Mouse (Mus musculus) hindbrain, embryonic 13.5 days (tissue): ENCODE measurements around the gene Acin1. TPM values are rescaled to one million over a fixed set of nuclear protein-coding genes. Genes with fewer than 3 reads are reported as not detected.

Experiments used
- ATAC-seq: fragments of 200-750 bp; cut with Nextera tagmentation; 2 replicates; pipeline ENCODE4 v1.8.0; 2017; ENCODE audit warnings: moderate TSS enrichment; ENCODE audit not compliant: low FRiP score
- H3K27ac ChIP-seq: fragments of 300-500 bp; sonication (generic); 2 replicates; pipeline ENCODE4 v1.5.1; 2015; ENCODE audit warnings: inconsistent platforms, mild to moderate bottlenecking, moderate library complexity
- H3K27me3 ChIP-seq: fragments of 300-500 bp; sonication (generic); 2 replicates; pipeline ENCODE4 v1.6.1; 2015; ENCODE audit warnings: mild to moderate bottlenecking, inconsistent platforms
- H3K36me3 ChIP-seq: fragments of 300-500 bp; sonication (generic); 2 replicates; pipeline ENCODE4 v1.6.1; 2015; ENCODE audit warnings: mild to moderate bottlenecking, inconsistent platforms
- H3K4me1 ChIP-seq: fragments of 300-500 bp; sonication (generic); replicated peaks from 2 replicates; pipeline ENCODE4 v1.6.1; 2015; ENCODE audit warnings: inconsistent platforms
- H3K4me2 ChIP-seq: fragments of 300-500 bp; sonication (generic); 2 replicates; pipeline ENCODE4 v1.6.1; 2015; ENCODE audit warnings: inconsistent platforms, mild to moderate bottlenecking, moderate library complexity
- H3K4me3 ChIP-seq: fragments of 300-500 bp; sonication (generic); 2 replicates; pipeline ENCODE4 v1.5.1; 2015; ENCODE audit warnings: mild to moderate bottlenecking, inconsistent platforms
- H3K9ac ChIP-seq: fragments of 300-500 bp; sonication (generic); 2 replicates; pipeline ENCODE4 v1.6.1; 2015; ENCODE audit warnings: mild to moderate bottlenecking, inconsistent platforms
- H3K9me3 ChIP-seq: fragments of 300-500 bp; sonication (generic); 2 replicates; pipeline ENCODE4 v1.6.1; 2016; ENCODE audit warnings: inconsistent platforms
- WGBS: fragments of 180-500 bp; shearing (Covaris S2); methylation state at CpG from one replicate; pipeline ENCODE4 v1.1.7; 2015; 5-methylcytosine and 5-hydroxymethylcytosine counted together
- polyA plus RNA-seq: library from polyadenylated mRNA; unstranded; fragments of >200 nt; fragmentation: Nextera tagmentation; extraction: Ambion mirVana; gene quantifications from 2 replicates; pipeline ENCODE4 v1.2.1, GENCODE M21; 2015

Gene Acin1
- polyA plus RNA-seq, 1 experiment from 2014 or later = 155 TPM

DNA sequence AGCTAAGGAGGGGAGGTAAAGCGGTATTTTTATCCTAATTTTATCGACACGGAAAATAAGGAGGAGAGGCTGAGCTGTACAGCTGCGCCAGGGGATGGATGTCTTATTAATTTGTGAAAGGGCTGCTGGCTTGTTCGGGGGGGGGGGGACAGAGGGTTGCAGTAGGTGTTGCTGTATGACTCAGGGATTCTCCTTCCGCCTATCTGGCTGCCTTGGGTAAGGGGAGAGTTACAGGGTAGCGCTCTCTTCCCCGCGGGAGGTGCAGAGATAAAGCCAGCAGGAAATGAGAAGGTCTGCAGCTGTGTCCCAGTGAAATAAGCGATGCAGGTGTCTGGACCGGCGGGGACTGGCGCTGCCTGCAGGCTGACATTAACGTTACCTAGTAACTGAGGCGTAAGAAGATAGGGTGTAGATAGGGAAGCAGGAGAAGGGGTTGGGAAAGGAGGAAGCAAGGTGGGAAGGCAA is 27.9 kb upstream of the Acin1 start:
- Histone ChIP-seq H3K27me3 (0 out of 2 replicates have a peak, but pooled peaks cover 3% of the 10 kb centered on the region), H3K4me3 (peak overlapping the region; percentile 37), H3K27ac (peak overlapping the region; percentile 61), H3K4me2 (peak overlapping the region; percentile 67), H3K9ac (peak overlapping the region; percentile 69), H3K36me3 (no peaks in the 10 kb centered on the region), H3K9me3 (no peaks in the 10 kb centered on the region), H3K4me1 (peaks cover 11% of the 10 kb centered on the region)
- 3% methylated on average over 15 of the region's 15 CpGs for WGBS
- peak; percentile 50 for ATAC-seq

DNA sequence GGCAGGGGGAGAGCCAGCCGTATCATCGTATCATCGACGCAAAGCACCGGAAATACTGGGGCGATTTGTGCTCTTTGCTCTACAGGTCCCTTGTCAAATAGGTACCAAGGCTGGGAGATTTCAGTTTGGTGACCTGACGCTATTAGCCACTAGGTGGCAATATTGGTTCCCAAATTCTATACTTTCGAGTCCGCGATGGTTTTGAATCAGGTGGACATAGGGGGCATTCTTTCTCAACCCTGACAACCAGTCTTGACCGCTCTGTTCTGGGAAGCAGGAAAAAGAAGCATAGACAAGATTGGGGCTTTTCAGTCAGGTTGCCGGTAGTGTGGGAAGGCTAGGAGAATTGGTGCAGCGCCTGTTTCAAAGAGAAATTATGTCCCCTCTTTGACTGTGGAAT is 27.4 kb upstream of the Acin1 start:
- Histone ChIP-seq H3K36me3 (no peaks in the 10 kb centered on the region), H3K27me3 (0 out of 2 replicates have a peak, but pooled peaks cover 3% of the 10 kb centered on the region), H3K4me1 (peaks cover 11% of the 10 kb centered on the region), H3K4me2 (peak overlapping the region; percentile 67), H3K9me3 (no peaks in the 10 kb centered on the region), H3K9ac (peak overlapping the region; percentile 69), H3K4me3 (peak overlapping the region; percentile 37), H3K27ac (peak overlapping the region; percentile 61)
- 3% methylated on average over 13 of the region's 13 CpGs for WGBS
- peak; percentile 62 for ATAC-seq

DNA sequence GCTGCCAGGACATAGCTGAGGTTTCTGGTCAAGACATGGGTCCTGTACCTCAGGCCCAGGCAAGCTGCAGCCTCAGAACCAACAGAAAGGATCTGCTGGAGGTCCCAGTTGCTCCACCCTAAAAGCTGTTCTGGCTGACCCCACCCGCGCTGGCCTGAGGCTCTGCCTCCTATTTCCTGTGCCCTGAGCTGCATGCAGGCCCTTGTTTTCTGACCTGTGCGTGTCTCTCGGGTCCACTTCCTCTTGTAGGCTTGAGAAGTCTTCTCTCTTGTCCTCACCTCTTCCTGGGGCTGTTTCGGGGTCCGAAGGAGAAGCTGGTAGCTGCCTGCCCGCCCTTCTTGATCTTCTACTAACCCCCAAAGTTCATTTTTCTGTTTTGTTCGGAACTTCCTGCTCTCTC is 26.1 kb upstream of the Acin1 start:
- no peaks in the 10 kb centered on the region for H3K36me3 ChIP-seq
- H3K4me3 ChIP-seq = no peak overlapping the region
- 0 out of 2 replicates have a peak, but pooled peaks cover 3% of the 10 kb centered on the region for H3K27me3 ChIP-seq
- no peak overlapping the region for H3K27ac ChIP-seq
- 80% methylated on average over 8 of the region's 8 CpGs for WGBS
- peaks cover 11% of the 10 kb centered on the region for H3K4me1 ChIP-seq
- no peak overlapping the region for H3K9ac ChIP-seq
- H3K4me2 ChIP-seq = no peak overlapping the region
- H3K9me3 ChIP-seq = no peaks in the 10 kb centered on the region
- no peak for ATAC-seq

DNA sequence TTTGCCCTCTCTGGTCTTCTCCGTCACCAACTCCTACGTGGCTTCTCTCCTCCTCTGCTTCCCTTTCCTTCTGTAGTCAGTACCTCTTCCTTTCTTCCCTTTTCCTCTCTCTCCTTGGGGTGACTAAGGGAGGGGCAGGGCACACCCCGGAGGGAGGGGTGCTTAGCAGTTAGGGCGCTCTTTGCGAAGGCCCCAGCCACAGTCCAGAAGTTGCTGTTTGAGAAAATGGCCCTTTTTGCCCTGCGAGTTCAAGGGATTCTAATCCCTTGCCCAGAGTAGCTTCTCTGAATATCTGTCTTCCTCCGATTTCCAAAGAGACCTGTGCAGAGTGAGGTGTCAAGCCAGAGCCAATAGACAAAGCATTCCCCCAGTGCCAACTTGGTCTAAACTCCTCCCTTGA is 25.3 kb upstream of the Acin1 start, which contains the start of gene Cebpe:
Cebpe (minus strand) TSS at position 101 of the 400 bp plus-strand sequence.
- Histone ChIP-seq H3K9ac (no peak within 1 kb of the TSS), H3K4me1 (peaks cover 11% of the 10 kb centered on the region), H3K36me3 (no peaks in the 10 kb centered on the region), H3K9me3 (no peaks in the 10 kb centered on the region), H3K4me3 (no peak within 1 kb of the TSS), H3K4me2 (no peak within 1 kb of the TSS), H3K27ac (no peak within 1 kb of the TSS), H3K27me3 (0 out of 2 replicates have a peak, but pooled peaks cover 3% of the 10 kb centered on the region)
- no peak for ATAC-seq
- 83% methylated on average over 7 of the region's 7 CpGs for WGBS

DNA sequence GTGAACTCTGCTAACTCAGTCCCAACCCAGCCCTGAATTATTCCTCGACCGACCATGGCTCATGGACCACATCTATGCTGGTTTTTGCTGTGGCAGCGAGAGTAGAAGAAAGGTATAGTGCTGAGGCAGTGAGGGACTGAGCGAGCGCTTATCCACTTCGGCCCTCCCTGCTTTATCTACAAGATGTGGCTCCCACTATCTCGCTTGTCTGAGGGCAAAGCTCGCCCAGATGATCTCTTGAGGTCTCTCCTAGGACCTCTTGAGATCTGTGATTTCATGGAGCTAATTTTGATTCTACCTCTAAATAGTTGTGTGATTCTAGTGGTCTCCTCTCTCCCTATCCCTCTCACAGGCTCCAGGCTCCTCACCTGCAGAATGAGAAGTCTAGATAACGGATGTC is 22.3 kb upstream of the Acin1 start:
- Histone ChIP-seq H3K4me3 (no peak overlapping the region), H3K9ac (no peak overlapping the region), H3K9me3 (no peaks in the 10 kb centered on the region), H3K4me1 (no peaks in the 10 kb centered on the region), H3K27ac (no peak overlapping the region), H3K36me3 (no peaks in the 10 kb centered on the region), H3K27me3 (no peaks in the 10 kb centered on the region), H3K4me2 (no peak overlapping the region)
- 87% methylated on average over 9 of the region's 9 CpGs for WGBS
- ATAC-seq = no peak

DNA sequence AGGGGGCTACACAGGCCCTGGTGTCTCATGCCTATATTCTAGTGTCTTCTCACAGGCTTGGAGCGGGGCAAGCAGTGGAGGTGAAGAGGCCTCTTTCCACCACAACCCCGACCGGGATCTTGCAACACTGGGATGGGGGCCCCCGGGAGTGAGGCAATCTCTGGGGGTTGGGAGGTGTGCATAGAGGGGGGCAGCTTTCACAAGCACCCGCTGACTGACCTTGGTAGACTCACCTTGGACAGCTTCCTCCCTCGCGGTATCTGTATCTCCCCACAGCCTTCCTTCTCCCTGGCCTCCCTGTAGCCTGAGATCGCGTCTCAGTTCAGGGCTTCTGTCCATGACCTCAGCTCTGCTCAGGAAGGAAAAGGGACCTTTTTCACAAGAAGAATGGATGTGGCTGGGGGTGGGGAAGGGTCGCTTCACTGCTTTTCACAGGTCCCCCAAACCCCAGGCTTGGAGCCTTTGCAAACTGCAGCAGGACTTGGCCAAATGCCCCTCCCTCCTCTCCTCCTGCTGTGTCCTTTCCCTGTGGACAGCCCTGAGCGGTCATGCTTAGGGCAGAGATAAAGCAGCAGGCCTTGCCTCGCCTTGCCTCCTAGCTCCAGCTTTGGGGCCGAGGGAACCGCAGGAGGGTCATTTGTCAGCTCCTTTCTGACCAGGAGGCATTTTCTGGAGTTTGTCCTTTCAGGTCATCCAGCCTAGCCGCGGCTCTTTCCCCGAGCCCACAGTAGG is 20.0 kb upstream of the Acin1 start:
- no peak overlapping the region for H3K4me2 ChIP-seq
- H3K4me1 ChIP-seq = no peaks in the 10 kb centered on the region
- H3K9me3 ChIP-seq = no peaks in the 10 kb centered on the region
- H3K9ac ChIP-seq = 0 out of 2 replicates have a peak overlapping the region, but pooled peaks have one; percentile 3
- peaks cover 7% of the 10 kb centered on the region; the same call in 1 of the 2 replicates for H3K27me3 ChIP-seq
- WGBS = 52% methylated on average over 17 of the region's 17 CpGs
- H3K27ac ChIP-seq = no peak overlapping the region
- no peak for ATAC-seq
- no peak overlapping the region for H3K4me3 ChIP-seq
- H3K36me3 ChIP-seq = no peaks in the 10 kb centered on the region

DNA sequence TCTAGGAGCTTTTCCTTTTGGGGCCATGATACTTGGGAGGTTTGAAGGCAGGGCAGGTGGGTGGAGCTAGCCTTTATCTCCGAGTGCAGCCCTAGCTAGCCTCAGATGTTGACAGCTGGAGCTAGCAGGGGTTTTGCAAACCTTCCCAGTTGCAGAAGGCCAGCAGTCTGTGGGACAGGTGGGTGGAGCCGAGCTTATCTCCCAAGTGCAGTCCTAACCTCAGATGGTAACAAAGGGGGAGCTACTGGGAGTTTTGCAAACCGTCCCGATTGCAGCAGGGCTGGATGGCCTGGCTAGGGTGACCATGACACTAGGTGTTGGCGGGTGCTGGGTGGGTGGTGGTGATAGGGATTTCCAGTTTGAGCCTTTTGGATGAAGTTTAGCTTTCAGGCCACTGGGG is 19.1 kb upstream of the Acin1 start:
- Histone ChIP-seq H3K9me3 (no peaks in the 10 kb centered on the region), H3K36me3 (no peaks in the 10 kb centered on the region), H3K27me3 (peaks cover 7% of the 10 kb centered on the region; the same call in 1 of the 2 replicates), H3K9ac (no peak overlapping the region), H3K4me1 (no peaks in the 10 kb centered on the region), H3K27ac (no peak overlapping the region), H3K4me2 (no peak overlapping the region), H3K4me3 (no peak overlapping the region)
- ATAC-seq = no peak
- 69% methylated on average over 5 of the region's 5 CpGs for WGBS

DNA sequence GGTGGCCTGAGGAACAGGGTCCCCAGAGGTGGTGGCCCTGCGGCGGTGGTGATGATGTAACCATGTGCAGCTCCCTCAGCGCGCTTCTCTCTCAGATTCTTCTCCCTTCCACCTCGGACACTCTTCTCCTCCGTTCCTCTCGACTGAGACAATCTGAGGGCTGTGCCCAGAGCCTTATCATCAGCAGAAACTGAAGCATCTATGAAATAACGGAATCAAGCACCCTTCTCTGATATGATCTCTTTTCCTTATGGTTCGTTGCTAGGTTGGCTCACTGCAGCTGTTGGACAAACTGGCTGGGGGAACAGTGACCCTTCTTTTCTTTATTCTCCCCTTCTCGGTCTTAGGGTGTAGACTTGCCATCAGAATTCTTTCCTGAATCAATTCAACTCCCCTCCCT is 16.5 kb upstream of the Acin1 start:
- Histone ChIP-seq H3K4me2 (no peak overlapping the region), H3K27me3 (peaks cover 7% of the 10 kb centered on the region; the same call in 1 of the 2 replicates), H3K4me1 (no peaks in the 10 kb centered on the region), H3K9me3 (no peaks in the 10 kb centered on the region), H3K36me3 (no peaks in the 10 kb centered on the region), H3K9ac (no peak overlapping the region), H3K4me3 (no peak overlapping the region), H3K27ac (no peak overlapping the region)
- ATAC-seq = no peak
- WGBS = 83% methylated on average over 10 of the region's 10 CpGs

DNA sequence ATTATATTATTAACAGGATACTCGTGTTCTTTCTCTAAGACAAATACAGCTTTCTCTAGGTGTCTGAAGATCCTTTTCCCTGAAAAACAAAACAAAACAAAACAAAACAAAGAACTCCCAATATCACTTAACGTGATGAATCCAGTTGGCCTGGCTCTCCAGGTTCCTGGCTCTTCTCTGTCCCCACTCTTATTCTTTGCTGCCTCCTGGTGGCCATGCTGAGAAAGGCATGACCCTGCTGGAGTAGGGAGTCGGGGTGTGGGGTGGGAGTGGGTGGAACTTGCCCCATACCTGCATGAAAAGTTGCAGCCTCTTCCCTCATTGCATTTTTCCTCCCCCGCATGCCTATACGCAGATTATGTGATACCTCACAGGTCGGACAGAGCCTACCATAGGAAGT is 14.6 kb upstream of the Acin1 start:
- 9% methylated on average over 6 of the region's 6 CpGs for WGBS
- Histone ChIP-seq H3K9me3 (no peaks in the 10 kb centered on the region), H3K36me3 (no peaks in the 10 kb centered on the region), H3K9ac (no peak overlapping the region), H3K27me3 (peaks cover 7% of the 10 kb centered on the region; the same call in 1 of the 2 replicates), H3K4me3 (no peak overlapping the region), H3K4me1 (no peaks in the 10 kb centered on the region), H3K4me2 (no peak overlapping the region), H3K27ac (no peak overlapping the region)
- no peak for ATAC-seq

DNA sequence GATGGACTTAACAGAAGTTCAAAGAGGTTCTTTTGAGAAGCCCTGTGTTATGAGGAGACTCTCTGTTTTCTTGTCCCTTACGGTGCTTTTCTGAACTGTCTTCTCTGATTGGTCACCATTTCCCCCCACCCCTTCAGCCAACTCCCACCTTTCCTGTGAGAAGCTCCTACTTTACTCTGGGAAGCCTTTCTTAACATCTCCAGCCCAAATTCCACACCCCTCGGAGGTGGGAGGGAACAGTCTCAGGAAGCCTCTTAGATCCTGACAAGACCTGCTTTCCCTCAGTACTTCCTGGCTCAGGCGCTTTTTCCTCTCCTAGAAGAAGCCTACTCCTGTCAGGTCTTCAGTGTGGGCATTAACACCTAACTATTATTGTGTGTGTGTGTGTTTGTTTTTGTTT is 12.9 kb upstream of the Acin1 start:
- Histone ChIP-seq H3K27ac (no peak overlapping the region), H3K9me3 (no peaks in the 10 kb centered on the region), H3K4me1 (no peaks in the 10 kb centered on the region), H3K4me3 (no peak overlapping the region), H3K36me3 (peaks cover 4% of the 10 kb centered on the region), H3K9ac (no peak overlapping the region), H3K27me3 (peaks cover 7% of the 10 kb centered on the region; the same call in 1 of the 2 replicates), H3K4me2 (no peak overlapping the region)
- 53% methylated on average over 3 of the region's 3 CpGs for WGBS
- ATAC-seq = no peak

DNA sequence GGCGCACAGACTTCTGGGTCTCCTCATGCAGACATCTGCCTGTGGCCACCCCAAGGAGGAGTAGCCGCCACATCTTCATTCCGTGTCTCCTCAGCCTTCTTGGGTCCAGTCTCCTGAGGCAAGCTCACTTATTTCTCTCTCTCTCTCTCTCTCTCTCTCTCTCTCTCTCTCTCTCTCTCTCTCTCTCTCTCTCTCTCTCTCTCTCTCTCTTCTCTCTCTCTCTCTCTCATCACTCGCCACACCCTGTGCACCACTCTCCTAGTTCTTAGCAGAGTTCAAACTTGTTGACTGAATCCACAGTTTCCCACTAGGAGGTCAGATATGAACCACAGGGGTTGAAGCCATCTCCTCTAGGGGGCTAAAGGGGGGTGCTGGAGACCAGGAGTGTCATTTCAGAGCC is 12.0 kb upstream of the Acin1 start, which contains the start of gene Gm29776:
Gm29776 (minus strand) TSS at position 101 of the 400 bp plus-strand sequence.
- ATAC-seq = no peak
- no peaks in the 10 kb centered on the region for H3K9me3 ChIP-seq
- peaks cover 7% of the 10 kb centered on the region; the same call in 1 of the 2 replicates for H3K27me3 ChIP-seq
- no peak within 1 kb of the TSS for H3K4me3 ChIP-seq
- H3K4me1 ChIP-seq = no peaks in the 10 kb centered on the region
- WGBS = 81% methylated on average over 4 of the region's 4 CpGs
- peaks cover 10% of the 10 kb centered on the region for H3K36me3 ChIP-seq
- H3K9ac ChIP-seq = no peak within 1 kb of the TSS
- H3K4me2 ChIP-seq = no peak within 1 kb of the TSS
- H3K27ac ChIP-seq = no peak within 1 kb of the TSS

DNA sequence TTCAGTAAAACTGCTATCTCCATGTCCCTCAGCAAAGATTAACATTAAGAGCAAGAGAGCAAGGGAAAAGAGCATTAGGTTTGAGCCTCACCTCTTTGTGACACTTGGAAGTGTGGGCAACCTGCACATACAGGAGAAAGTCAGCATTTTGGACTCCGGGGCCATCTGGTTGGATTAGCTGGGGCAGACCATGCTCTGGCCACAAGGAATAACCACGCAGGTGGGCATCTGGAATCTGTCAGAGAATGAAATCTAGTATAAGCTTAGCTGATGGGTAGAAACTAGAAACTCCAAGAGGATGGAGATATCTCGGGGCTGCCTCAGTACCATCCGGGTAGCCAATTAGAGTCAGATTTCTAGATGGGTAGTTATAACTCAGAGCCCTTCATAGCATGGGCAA is 10.0 kb upstream of the Acin1 start:
- no peaks in the 10 kb centered on the region for H3K27me3 ChIP-seq
- peaks cover 24% of the 10 kb centered on the region for H3K36me3 ChIP-seq
- H3K4me3 ChIP-seq = no peak overlapping the region
- H3K9me3 ChIP-seq = no peaks in the 10 kb centered on the region
- WGBS = 93% methylated on average over 4 of the region's 4 CpGs
- no peak overlapping the region for H3K4me2 ChIP-seq
- no peak overlapping the region for H3K9ac ChIP-seq
- no peaks in the 10 kb centered on the region for H3K4me1 ChIP-seq
- no peak for ATAC-seq
- H3K27ac ChIP-seq = no peak overlapping the region

DNA sequence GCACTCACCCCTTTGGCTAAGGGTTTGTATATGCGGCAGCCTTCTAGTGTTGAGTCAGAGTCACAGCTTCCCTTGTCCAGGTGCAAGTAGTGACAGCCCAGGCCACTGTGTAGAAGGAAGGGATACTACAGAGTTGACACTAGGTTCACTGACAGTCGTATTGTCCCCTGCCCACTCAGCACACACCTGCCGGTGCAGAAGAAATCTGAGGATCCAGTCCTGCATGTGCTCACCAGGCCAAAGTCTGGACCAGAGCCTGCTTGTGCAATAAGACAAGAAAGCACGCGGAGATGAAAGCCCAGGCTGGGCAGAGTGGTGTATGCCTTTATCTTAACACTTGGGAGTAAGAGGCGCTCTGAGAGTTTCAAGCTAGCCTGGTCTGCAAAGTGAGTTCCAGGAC is 8.3 kb upstream of the Acin1 start:
- no peak for ATAC-seq
- Histone ChIP-seq H3K27ac (no peak overlapping the region), H3K9ac (no peak overlapping the region), H3K4me2 (no peak overlapping the region), H3K4me3 (no peak overlapping the region), H3K4me1 (no peaks in the 10 kb centered on the region), H3K9me3 (no peaks in the 10 kb centered on the region), H3K27me3 (no peaks in the 10 kb centered on the region), H3K36me3 (peaks cover 35% of the 10 kb centered on the region)
- 88% methylated on average over 6 of the region's 6 CpGs for WGBS
